Mouse (Mus musculus): ENCODE results near the gene Zfp36l1. TPM values are rescaled to one million over a fixed set of nuclear protein-coding genes. Genes with fewer than 3 reads are reported as not detected.

Gene Zfp36l1
- polyA plus RNA-seq, 1 experiment, result 253 TPM

GRCm38 (mm10) chr12:80068016-80068415, 44.8 kb downstream of the Zfp36l1 start:
- DNase-seq, result no peak
- 89% methylated on average over 7 of the region's 7 CpGs for WGBS
- no peak overlapping the region for H3K4me3 ChIP-seq (ENCODE audit: control insufficient read depth, insufficient read depth, low read length)
- peaks cover 16% of the 10 kb centered on the region for H3K4me1 ChIP-seq (replicated peaks; ENCODE audit: control insufficient read depth, insufficient read depth, low read length)
- TF ChIP-seq CTCF (IDR thresholded peaks at IDR 0.05; ENCODE audit: borderline replicate concordance, control insufficient read depth, extremely low read depth, insufficient read depth, low read length, poor library complexity), result no peak
- TF ChIP-seq POLR2A (IDR thresholded peaks at IDR 0.05; ENCODE audit: control insufficient read depth, extremely low read depth, insufficient read depth, low read length, poor library complexity), result no peak
- no peaks in the 10 kb centered on the region for H3K36me3 ChIP-seq (ENCODE audit: control insufficient read depth, insufficient read depth, low read length)
- no peak overlapping the region for H3K27ac ChIP-seq (ENCODE audit: control insufficient read depth, insufficient read depth, low read length)
- H3K27me3 ChIP-seq (ENCODE audit: control insufficient read depth, insufficient read depth, low read length), result no peaks in the 10 kb centered on the region

- TF ChIP-seq CTCF (IDR thresholded peaks at IDR 0.05; ENCODE audit: borderline replicate concordance, control insufficient read depth, extremely low read depth, insufficient read depth, low read length, poor library complexity), result no peak
- TF ChIP-seq POLR2A (IDR thresholded peaks at IDR 0.05; ENCODE audit: control insufficient read depth, extremely low read depth, insufficient read depth, low read length, poor library complexity), result no peak
- WGBS, result 71% methylated on average over 8 of the region's 8 CpGs
Observed at GRCm38 (mm10) chr12:80065049-80065448, 47.8 kb downstream of the Zfp36l1 start.

GRCm38 (mm10) chr12:80064306-80064705, 48.5 kb downstream of the Zfp36l1 start:
- no peaks in the 10 kb centered on the region for H3K36me3 ChIP-seq (ENCODE audit: control insufficient read depth, insufficient read depth, low read length)
- H3K27me3 ChIP-seq (ENCODE audit: control insufficient read depth, insufficient read depth, low read length), result no peaks in the 10 kb centered on the region
- DNase-seq, result no peak
- H3K4me1 ChIP-seq (replicated peaks; ENCODE audit: control insufficient read depth, insufficient read depth, low read length), result peaks cover 45% of the 10 kb centered on the region
- WGBS, result 97% methylated on average over 4 of the region's 4 CpGs
- H3K27ac ChIP-seq (ENCODE audit: control insufficient read depth, insufficient read depth, low read length), result no peak overlapping the region
- no peak for TF ChIP-seq CTCF (IDR thresholded peaks at IDR 0.05; ENCODE audit: borderline replicate concordance, control insufficient read depth, extremely low read depth, insufficient read depth, low read length, poor library complexity)
- TF ChIP-seq POLR2A (IDR thresholded peaks at IDR 0.05; ENCODE audit: control insufficient read depth, extremely low read depth, insufficient read depth, low read length, poor library complexity), result no peak
- H3K4me3 ChIP-seq (ENCODE audit: control insufficient read depth, insufficient read depth, low read length), result no peak overlapping the region

More at GRCm38 (mm10) chr12:80065049-80065448, 47.8 kb downstream of the Zfp36l1 start:
- no peak for DNase-seq
- Histone ChIP-seq H3K27me3 (ENCODE audit: control insufficient read depth, insufficient read depth, low read length) (no peaks in the 10 kb centered on the region), H3K4me1 (replicated peaks; ENCODE audit: control insufficient read depth, insufficient read depth, low read length) (peaks cover 44% of the 10 kb centered on the region), H3K27ac (ENCODE audit: control insufficient read depth, insufficient read depth, low read length) (no peak overlapping the region), H3K36me3 (ENCODE audit: control insufficient read depth, insufficient read depth, low read length) (no peaks in the 10 kb centered on the region), H3K4me3 (ENCODE audit: control insufficient read depth, insufficient read depth, low read length) (no peak overlapping the region)

GRCm38 (mm10) chr12:80063402-80064150, 49.2 kb downstream of the Zfp36l1 start:
- Histone ChIP-seq H3K4me1 (replicated peaks; ENCODE audit: control insufficient read depth, insufficient read depth, low read length) (peaks cover 41% of the 10 kb centered on the region), H3K27ac (ENCODE audit: control insufficient read depth, insufficient read depth, low read length) (no peak overlapping the region), H3K36me3 (ENCODE audit: control insufficient read depth, insufficient read depth, low read length) (no peaks in the 10 kb centered on the region), H3K4me3 (ENCODE audit: control insufficient read depth, insufficient read depth, low read length) (no peak overlapping the region), H3K27me3 (ENCODE audit: control insufficient read depth, insufficient read depth, low read length) (no peaks in the 10 kb centered on the region)
- TF ChIP-seq POLR2A (IDR thresholded peaks at IDR 0.05; ENCODE audit: control insufficient read depth, extremely low read depth, insufficient read depth, low read length, poor library complexity) (no peak), CTCF (IDR thresholded peaks at IDR 0.05; ENCODE audit: borderline replicate concordance, control insufficient read depth, extremely low read depth, insufficient read depth, low read length, poor library complexity) (no peak)
- DNase-seq, result no peak
- 70% methylated on average over 7 of the region's 7 CpGs for WGBS

- Histone ChIP-seq H3K27me3 (ENCODE audit: control insufficient read depth, insufficient read depth, low read length) (no peaks in the 10 kb centered on the region), H3K4me1 (replicated peaks; ENCODE audit: control insufficient read depth, insufficient read depth, low read length) (peaks cover 41% of the 10 kb centered on the region), H3K27ac (ENCODE audit: control insufficient read depth, insufficient read depth, low read length) (peak overlapping the region; percentile 59; the same call in 1 of the 2 replicates), H3K4me3 (ENCODE audit: control insufficient read depth, insufficient read depth, low read length) (no peak overlapping the region), H3K36me3 (ENCODE audit: control insufficient read depth, insufficient read depth, low read length) (no peaks in the 10 kb centered on the region)
- TF ChIP-seq CTCF (IDR thresholded peaks at IDR 0.05; ENCODE audit: borderline replicate concordance, control insufficient read depth, extremely low read depth, insufficient read depth, low read length, poor library complexity), result no peak
- TF ChIP-seq POLR2A (IDR thresholded peaks at IDR 0.05; ENCODE audit: control insufficient read depth, extremely low read depth, insufficient read depth, low read length, poor library complexity), result no peak
- 56% methylated on average over 6 of the region's 6 CpGs for WGBS
- peak; percentile 19 for DNase-seq
Observed at GRCm38 (mm10) chr12:80062410-80063401, 50.1 kb downstream of the Zfp36l1 start.

DNA sequence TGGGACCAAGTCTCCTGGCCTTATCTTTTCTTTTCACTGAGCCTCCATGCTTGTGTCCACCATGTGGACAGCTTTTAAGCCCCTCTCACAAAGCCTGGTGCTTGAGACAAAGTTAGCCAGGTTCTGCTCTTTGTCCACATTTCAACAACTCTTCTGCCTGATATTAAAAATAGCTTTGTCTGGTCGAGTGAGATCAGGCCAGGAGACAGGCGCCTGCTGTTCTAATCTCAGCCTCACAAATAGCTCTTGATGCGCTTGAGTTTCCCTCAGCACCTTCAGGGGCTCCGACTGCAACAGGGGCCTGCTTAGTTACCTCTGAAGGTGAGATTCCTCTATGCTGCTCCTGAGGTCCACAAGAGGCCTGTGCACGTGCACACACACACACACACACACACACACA, 51.0 kb downstream of the Zfp36l1 start:
- TF ChIP-seq CTCF (IDR thresholded peaks at IDR 0.05; ENCODE audit: borderline replicate concordance, control insufficient read depth, extremely low read depth, insufficient read depth, low read length, poor library complexity), result no peak
- TF ChIP-seq POLR2A (IDR thresholded peaks at IDR 0.05; ENCODE audit: control insufficient read depth, extremely low read depth, insufficient read depth, low read length, poor library complexity), result no peak
- no peak overlapping the region for H3K27ac ChIP-seq (ENCODE audit: control insufficient read depth, insufficient read depth, low read length)
- no peak overlapping the region for H3K4me3 ChIP-seq (ENCODE audit: control insufficient read depth, insufficient read depth, low read length)
- peaks cover 41% of the 10 kb centered on the region for H3K4me1 ChIP-seq (replicated peaks; ENCODE audit: control insufficient read depth, insufficient read depth, low read length)
- H3K27me3 ChIP-seq (ENCODE audit: control insufficient read depth, insufficient read depth, low read length), result no peaks in the 10 kb centered on the region
- no peaks in the 10 kb centered on the region for H3K36me3 ChIP-seq (ENCODE audit: control insufficient read depth, insufficient read depth, low read length)
- WGBS, result 81% methylated on average over 5 of the region's 5 CpGs
- no peak for DNase-seq

All from thymus, adult 2 months (tissue).